Mouse (Mus musculus) intestine, embryonic 15.5 days (tissue): ENCODE data around the gene Kcnn4. TPM values are rescaled to one million over a fixed set of nuclear protein-coding genes. Genes with fewer than 3 reads are reported as not detected.

Source experiments
- ATAC-seq: fragments of 200-750 bp; cut with Nextera tagmentation; 2 replicates; pipeline ENCODE4 v1.8.0; 2017; ENCODE audit warnings: moderate TSS enrichment, moderate library complexity
- H3K27ac ChIP-seq: fragments of 300-500 bp; sonication (generic); 2 replicates; pipeline ENCODE4 v1.5.1; 2015; ENCODE audit warnings: mild to moderate bottlenecking, inconsistent platforms
- H3K27me3 ChIP-seq: fragments of 300-500 bp; sonication (generic); replicated peaks from 2 replicates; pipeline ENCODE4 v1.6.1; 2015; ENCODE audit warnings: inconsistent platforms
- H3K36me3 ChIP-seq: fragments of 300-500 bp; sonication (generic); 2 replicates; pipeline ENCODE4 v1.6.1; 2015; ENCODE audit warnings: inconsistent platforms
- H3K4me1 ChIP-seq: fragments of 300-500 bp; sonication (generic); replicated peaks from 2 replicates; pipeline ENCODE4 v1.6.1; 2015; ENCODE audit warnings: inconsistent platforms
- H3K4me2 ChIP-seq: fragments of 300-500 bp; sonication (generic); replicated peaks from 2 replicates; pipeline ENCODE4 v1.6.1; 2015; ENCODE audit warnings: mild to moderate bottlenecking, inconsistent platforms
- H3K4me3 ChIP-seq: fragments of 300-500 bp; sonication (generic); replicated peaks from 2 replicates; pipeline ENCODE4 v1.5.1; 2015; ENCODE audit warnings: inconsistent platforms
- H3K9ac ChIP-seq: fragments of 300-500 bp; sonication (generic); 2 replicates; pipeline ENCODE4 v1.6.1; 2015; ENCODE audit warnings: inconsistent platforms
- H3K9me3 ChIP-seq: fragments of 300-500 bp; sonication (generic); 2 replicates; pipeline ENCODE4 v1.6.1; 2016; ENCODE audit warnings: inconsistent platforms
- WGBS: fragments of 180-500 bp; shearing (Covaris S2); methylation state at CpG from one replicate; pipeline ENCODE4 v1.1.7; 2015; 5-methylcytosine and 5-hydroxymethylcytosine counted together
- polyA plus RNA-seq: library from polyadenylated mRNA; unstranded; fragments of >200 nt; fragmentation: Nextera tagmentation; extraction: Ambion mirVana; gene quantifications from 2 replicates; pipeline ENCODE4 v1.2.1, GENCODE M21; 2015

Gene Kcnn4
- polyA plus RNA-seq, 1 experiment from 2014 or later = 2.7 TPM

DNA sequence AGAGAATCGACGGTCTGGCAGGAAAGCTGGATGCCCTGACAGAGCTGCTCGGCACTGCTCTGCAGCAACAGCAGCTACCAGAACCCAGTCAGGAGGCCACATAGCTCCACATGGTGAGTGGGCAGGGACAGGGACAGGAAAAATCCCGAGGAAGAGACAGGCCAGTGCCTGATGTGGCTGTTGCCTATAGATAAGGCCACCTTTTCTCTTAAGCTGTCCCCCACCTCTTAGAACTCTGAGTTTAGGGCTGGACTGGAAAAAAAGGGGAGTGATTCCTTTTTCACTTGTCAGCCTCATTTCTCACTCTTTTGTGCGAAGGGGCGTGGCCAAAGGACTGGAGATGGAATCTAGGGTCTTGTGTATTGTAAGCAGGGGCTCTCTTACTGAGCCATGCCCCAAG lies 14.0 kb downstream of the Kcnn4 start:
- Histone ChIP-seq H3K9me3 (no peaks in the 10 kb centered on the region), H3K27ac (no peak overlapping the region), H3K9ac (no peak overlapping the region), H3K4me2 (no peak overlapping the region), H3K36me3 (no peaks in the 10 kb centered on the region), H3K4me3 (no peak overlapping the region), H3K27me3 (no peaks in the 10 kb centered on the region; the same call in 1 of the 2 replicates), H3K4me1 (peaks cover 8% of the 10 kb centered on the region)
- 63% methylated on average over 6 of the region's 6 CpGs for WGBS
- no peak for ATAC-seq

GRCm38 (mm10) chr7:24384827-24385226 lies 14.8 kb downstream of the Kcnn4 start:
- ATAC-seq = no peak; the same call in 1 of the 2 replicates
- Histone ChIP-seq H3K4me3 (no peak overlapping the region), H3K4me1 (peaks cover 6% of the 10 kb centered on the region), H3K27me3 (no peaks in the 10 kb centered on the region; the same call in 1 of the 2 replicates), H3K27ac (no peak overlapping the region), H3K4me2 (peak overlapping the region; percentile 33; the same call in 1 of the 2 replicates), H3K36me3 (no peaks in the 10 kb centered on the region), H3K9ac (no peak overlapping the region), H3K9me3 (no peaks in the 10 kb centered on the region)
- 6% methylated on average over 11 of the region's 11 CpGs for WGBS

- no peak overlapping the region for H3K4me3 ChIP-seq
- H3K9me3 ChIP-seq = no peaks in the 10 kb centered on the region
- H3K4me2 ChIP-seq = no peak overlapping the region
- H3K4me1 ChIP-seq = peaks cover 8% of the 10 kb centered on the region; the same call in 1 of the 2 replicates
- WGBS = 78% methylated on average over 10 of the region's 10 CpGs
- no peak overlapping the region for H3K27ac ChIP-seq
- no peaks in the 10 kb centered on the region for H3K36me3 ChIP-seq
- H3K27me3 ChIP-seq = no peaks in the 10 kb centered on the region; the same call in 1 of the 2 replicates
- ATAC-seq = no peak
- H3K9ac ChIP-seq = no peak overlapping the region
These were observed 17.0 kb downstream of the Kcnn4 start for GRCm38 (mm10) chr7:24387059-24387556.

GRCm38 (mm10) chr7:24389516-24390187 lies 19.6 kb downstream of the Kcnn4 start:
- Histone ChIP-seq H3K36me3 (no peaks in the 10 kb centered on the region), H3K9me3 (no peaks in the 10 kb centered on the region), H3K4me1 (peaks cover 8% of the 10 kb centered on the region; the same call in 1 of the 2 replicates), H3K27me3 (no peaks in the 10 kb centered on the region), H3K4me3 (no peak overlapping the region), H3K4me2 (no peak overlapping the region), H3K9ac (no peak overlapping the region), H3K27ac (no peak overlapping the region)
- no peak for ATAC-seq
- 60% methylated on average over 13 of the region's 13 CpGs for WGBS

GRCm38 (mm10) chr7:24390512-24390911 lies 20.4 kb downstream of the Kcnn4 start:
- 55% methylated on average over 7 of the region's 7 CpGs for WGBS
- Histone ChIP-seq H3K27ac (no peak overlapping the region), H3K4me2 (no peak overlapping the region)

DNA sequence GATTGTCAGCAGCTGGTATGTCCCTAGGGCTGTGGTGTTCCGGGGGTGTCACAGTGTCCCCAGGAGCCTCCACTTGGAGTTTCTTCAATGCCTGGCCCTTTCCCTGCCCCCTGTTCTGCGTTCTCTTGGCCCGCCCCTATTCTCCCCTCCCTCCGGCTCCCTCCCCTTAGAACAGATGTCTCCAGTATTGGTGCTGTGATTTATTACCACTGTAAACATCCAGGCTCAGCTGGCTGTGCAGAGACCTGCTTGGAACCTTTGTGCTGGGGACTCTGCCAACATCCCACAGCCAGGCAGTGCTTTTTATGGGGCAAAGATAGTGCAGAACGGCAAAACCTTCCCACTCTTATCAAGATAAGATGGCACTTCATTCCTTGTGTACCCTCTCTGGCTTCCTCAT lies 21.0 kb downstream of the Kcnn4 start:
- H3K4me3 ChIP-seq = no peak overlapping the region
- H3K9ac ChIP-seq = no peak overlapping the region
- H3K4me1 ChIP-seq = peaks cover 8% of the 10 kb centered on the region; the same call in 1 of the 2 replicates
- peak; percentile 85 for ATAC-seq
- H3K27me3 ChIP-seq = no peaks in the 10 kb centered on the region
- no peaks in the 10 kb centered on the region for H3K9me3 ChIP-seq
- no peaks in the 10 kb centered on the region for H3K36me3 ChIP-seq
- whole genome bisulfite sequencing = 2% methylated on average over 5 of the region's 5 CpGs
- H3K4me2 ChIP-seq = peak overlapping the region; percentile 45
- H3K27ac ChIP-seq = peak overlapping the region; percentile 32; the same call in 1 of the 2 replicates

More at GRCm38 (mm10) chr7:24390512-24390911, 20.4 kb downstream of the Kcnn4 start:
- Histone ChIP-seq H3K9me3 (no peaks in the 10 kb centered on the region), H3K9ac (no peak overlapping the region), H3K27me3 (no peaks in the 10 kb centered on the region), H3K4me1 (peaks cover 8% of the 10 kb centered on the region; the same call in 1 of the 2 replicates), H3K36me3 (no peaks in the 10 kb centered on the region), H3K4me3 (no peak overlapping the region)
- ATAC-seq = no peak

- no peaks in the 10 kb centered on the region for H3K9me3 ChIP-seq
- 69% methylated on average over 2 of the region's 2 CpGs for WGBS
- ATAC-seq = no peak
- H3K4me1 ChIP-seq = peaks cover 8% of the 10 kb centered on the region; the same call in 1 of the 2 replicates
- no peak overlapping the region for H3K4me3 ChIP-seq
- H3K36me3 ChIP-seq = no peaks in the 10 kb centered on the region
- H3K4me2 ChIP-seq = no peak overlapping the region
- no peak overlapping the region for H3K9ac ChIP-seq
- H3K27me3 ChIP-seq = no peaks in the 10 kb centered on the region
- 0 out of 2 replicates have a peak overlapping the region, but pooled peaks have one; percentile 27 for H3K27ac ChIP-seq
These were observed 21.6 kb downstream of the Kcnn4 start for GRCm38 (mm10) chr7:24391687-24392086.

DNA sequence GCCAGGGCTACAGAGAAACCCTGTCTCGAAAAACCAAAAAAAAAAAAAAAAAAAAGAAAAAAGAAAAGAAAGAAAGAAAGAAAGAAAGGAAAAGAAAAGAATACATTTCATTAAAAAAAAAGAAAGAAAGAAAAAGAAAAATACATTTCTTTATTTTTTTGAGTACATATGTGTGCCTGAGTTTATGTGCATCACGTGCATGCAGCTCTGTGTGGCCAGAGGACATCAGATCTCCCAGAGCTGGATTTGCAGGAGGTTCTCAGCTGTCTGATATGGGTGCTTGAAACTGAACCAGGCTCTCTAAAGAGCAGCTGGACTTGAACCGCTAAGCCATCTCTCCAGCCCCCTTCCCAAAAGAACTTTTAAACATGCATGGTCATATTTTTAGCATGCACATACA lies 24.0 kb downstream of the Kcnn4 start:
- Histone ChIP-seq H3K4me1 (peaks cover 10% of the 10 kb centered on the region; the same call in 1 of the 2 replicates), H3K27me3 (no peaks in the 10 kb centered on the region), H3K9ac (no peak overlapping the region), H3K36me3 (no peaks in the 10 kb centered on the region), H3K9me3 (no peaks in the 10 kb centered on the region), H3K4me3 (no peak overlapping the region), H3K4me2 (no peak overlapping the region), H3K27ac (no peak overlapping the region)
- 86% methylated on average over 3 of the region's 3 CpGs for WGBS
- no peak for ATAC-seq

- Histone ChIP-seq H3K4me1 (peaks cover 11% of the 10 kb centered on the region; the same call in 1 of the 2 replicates), H3K4me3 (no peak overlapping the region), H3K4me2 (no peak overlapping the region), H3K36me3 (no peaks in the 10 kb centered on the region), H3K9me3 (no peaks in the 10 kb centered on the region), H3K27ac (no peak overlapping the region), H3K9ac (no peak overlapping the region), H3K27me3 (no peaks in the 10 kb centered on the region)
- no peak for ATAC-seq
- WGBS = 60% methylated on average over 15 of the region's 15 CpGs
These were observed 24.6 kb downstream of the Kcnn4 start for GRCm38 (mm10) chr7:24394475-24395161.

DNA sequence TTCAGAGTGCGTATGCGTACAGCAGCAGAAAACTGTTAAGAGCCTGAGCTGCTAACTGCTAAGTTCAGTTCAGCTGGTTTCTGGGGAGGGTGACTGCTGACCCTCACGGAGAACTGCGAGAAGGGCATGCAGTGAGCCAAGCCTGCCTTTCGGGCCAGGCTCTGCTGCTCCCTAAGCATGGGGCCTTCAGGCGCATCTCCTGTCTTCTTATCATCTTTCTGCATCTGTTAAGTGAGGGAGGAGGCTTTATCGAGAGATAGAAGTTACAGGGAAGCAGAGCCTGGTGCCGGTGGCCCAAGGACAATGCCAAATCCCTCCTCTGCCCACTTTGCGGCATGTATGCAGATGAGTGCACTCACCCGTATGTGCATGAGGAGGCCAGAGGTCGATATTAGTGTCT lies 26.8 kb downstream of the Kcnn4 start:
- no peaks in the 10 kb centered on the region for H3K9me3 ChIP-seq
- H3K36me3 ChIP-seq = no peaks in the 10 kb centered on the region
- H3K4me2 ChIP-seq = no peak overlapping the region
- H3K4me1 ChIP-seq = 0 out of 2 replicates have a peak, but pooled peaks cover 11% of the 10 kb centered on the region
- no peak overlapping the region for H3K4me3 ChIP-seq
- 0 out of 2 replicates have a peak overlapping the region, but pooled peaks have one; percentile 3 for H3K9ac ChIP-seq
- ATAC-seq = no peak
- 62% methylated on average over 11 of the region's 11 CpGs for WGBS
- no peak overlapping the region for H3K27ac ChIP-seq
- no peaks in the 10 kb centered on the region for H3K27me3 ChIP-seq

DNA sequence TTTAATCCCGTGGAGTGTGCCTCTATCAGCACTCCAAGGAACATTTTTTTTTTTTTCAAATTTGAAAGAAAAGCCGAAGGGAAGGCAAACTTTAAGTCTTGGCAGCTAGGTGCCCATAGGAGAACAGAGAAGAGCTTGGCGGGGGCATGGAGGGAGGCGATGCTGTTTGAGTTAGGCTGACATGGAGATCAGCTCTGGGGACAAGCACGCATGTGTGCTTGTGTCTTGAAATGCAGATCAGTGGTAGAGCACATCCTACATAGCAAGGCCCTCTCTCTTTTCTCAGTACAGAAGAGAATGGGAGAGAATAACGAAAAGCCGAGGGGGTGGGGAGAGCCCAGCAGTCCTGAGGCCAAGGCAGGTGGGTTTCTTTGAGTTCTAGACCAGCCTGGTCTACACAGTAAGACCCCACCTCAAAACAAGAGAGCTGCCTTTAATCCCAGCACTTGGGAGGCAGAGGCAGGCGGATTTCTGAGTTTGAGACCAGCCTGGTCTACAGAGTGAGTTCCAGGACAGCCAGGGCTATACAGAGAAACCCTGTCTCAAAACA lies 28.4 kb downstream of the Kcnn4 start:
- ATAC-seq = no peak
- Histone ChIP-seq H3K4me3 (no peak overlapping the region), H3K27ac (no peak overlapping the region), H3K27me3 (no peaks in the 10 kb centered on the region), H3K4me2 (no peak overlapping the region), H3K9ac (no peak overlapping the region), H3K9me3 (no peaks in the 10 kb centered on the region), H3K4me1 (0 out of 2 replicates have a peak, but pooled peaks cover 11% of the 10 kb centered on the region), H3K36me3 (0 out of 2 replicates have a peak, but pooled peaks cover 3% of the 10 kb centered on the region)
- 91% methylated on average over 7 of the region's 8 CpGs for WGBS
